Mouse (Mus musculus): ENCODE data around the gene Slc35c1. TPM values are rescaled to one million over a fixed set of nuclear protein-coding genes. Genes with fewer than 3 reads are reported as not detected.
"Not testable (repeated sequence)": the region's sequence is repeated elsewhere in the genome, so short reads cannot be mapped to it uniquely, and the experiment has no call there.

The Slc35c1 gene
- total RNA-seq, 1 experiment from 2014 or later: 15.6 TPM

DNA sequence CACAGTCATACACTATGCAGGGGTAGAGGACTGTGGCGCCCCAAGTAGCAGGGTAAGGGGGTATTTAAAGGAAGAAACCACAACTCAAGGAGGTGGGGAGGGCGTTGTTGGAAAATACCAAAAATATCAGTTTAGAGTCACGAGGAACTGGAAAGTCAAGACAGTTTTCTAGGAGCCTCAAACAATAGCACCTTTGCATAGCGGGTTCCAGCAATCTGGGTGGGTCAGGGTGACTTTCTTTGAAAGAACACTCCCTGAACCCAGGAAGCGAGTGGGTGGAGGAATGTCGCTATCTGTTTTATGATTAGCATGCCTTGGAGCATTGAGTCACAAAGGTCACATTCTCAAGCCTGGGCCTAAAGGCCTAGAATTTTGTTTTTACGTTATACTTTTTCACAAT is 16.2 kb upstream of the Slc35c1 start:
- not testable (repeated sequence) for DNase-seq

DNA sequence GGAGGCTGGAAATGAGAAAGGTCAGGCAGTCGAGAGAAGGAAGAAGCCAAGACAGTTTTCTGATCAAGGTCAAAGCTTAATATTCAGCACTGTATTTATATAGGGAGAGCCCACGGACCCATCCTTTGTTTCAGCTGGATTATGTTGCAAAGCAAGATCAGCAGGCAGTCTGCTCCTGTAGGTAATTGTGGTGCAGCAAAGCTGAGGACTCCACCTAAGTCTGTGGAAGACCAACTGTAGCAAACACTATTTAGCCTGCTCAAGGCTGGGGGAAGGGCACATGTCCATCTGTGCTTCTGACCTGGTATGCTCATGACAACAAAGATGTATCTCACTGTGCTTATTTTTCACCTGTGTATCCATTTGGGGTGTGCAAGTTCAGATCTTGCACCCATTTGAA is 15.4 kb upstream of the Slc35c1 start:
- DNase-seq: no peak

DNA sequence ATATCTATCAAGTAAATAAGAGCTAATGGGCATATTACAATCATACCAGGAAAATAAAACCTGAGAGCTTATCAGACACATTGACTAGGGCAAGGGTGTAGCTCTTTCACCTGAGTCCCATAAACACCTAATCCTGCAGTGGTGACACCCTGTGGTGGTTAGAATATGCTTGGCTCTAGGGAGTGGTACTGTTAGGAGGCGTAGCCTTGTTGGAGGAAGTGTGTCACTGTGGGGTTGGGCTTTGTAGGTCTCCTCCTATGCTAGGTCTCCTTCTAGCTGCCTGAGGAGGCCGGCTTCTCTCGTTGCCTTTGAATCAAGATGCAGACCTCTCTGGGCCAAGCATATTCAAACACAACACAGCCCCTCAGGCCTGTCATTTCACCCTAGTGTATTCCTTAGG is 14.6 kb upstream of the Slc35c1 start:
- DNase-seq: no peak

DNA sequence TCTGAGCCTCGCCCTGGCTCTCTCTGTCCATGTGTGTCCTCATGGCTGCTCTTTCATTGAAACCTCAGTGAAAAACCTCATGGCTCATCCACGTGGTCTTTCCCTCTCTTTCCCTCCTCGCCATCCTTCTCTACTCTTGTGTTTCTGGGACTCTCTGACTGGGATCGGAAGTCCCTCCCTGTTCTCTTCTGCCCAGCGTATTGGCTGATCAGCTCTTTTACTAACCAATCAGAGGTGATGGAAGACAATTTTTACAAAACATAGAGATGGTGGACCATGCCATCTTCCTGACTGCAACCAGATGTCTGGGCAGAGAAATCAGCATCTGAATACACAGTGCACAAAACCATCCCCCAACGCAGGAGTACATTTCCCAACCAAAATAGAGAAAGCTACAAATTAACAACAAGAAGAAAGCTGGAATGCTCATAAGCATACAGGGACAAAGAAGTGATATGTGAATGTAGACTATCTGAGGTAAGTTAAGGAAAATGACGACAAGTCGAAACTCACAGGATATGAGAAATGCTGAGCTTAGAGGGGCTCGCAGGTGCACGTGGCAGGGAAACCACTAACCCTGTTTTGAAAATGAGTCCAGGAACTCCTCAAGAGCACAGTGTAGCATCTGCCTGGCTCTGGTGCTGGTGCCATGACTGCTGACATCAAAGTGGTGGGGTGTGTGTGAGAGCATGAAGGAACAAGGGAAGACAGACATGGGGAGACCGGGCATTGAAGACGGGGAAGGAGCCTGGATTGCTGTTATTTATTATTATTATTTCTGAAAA is 11.7 kb upstream of the Slc35c1 start:
- DNase-seq: no peak

DNA sequence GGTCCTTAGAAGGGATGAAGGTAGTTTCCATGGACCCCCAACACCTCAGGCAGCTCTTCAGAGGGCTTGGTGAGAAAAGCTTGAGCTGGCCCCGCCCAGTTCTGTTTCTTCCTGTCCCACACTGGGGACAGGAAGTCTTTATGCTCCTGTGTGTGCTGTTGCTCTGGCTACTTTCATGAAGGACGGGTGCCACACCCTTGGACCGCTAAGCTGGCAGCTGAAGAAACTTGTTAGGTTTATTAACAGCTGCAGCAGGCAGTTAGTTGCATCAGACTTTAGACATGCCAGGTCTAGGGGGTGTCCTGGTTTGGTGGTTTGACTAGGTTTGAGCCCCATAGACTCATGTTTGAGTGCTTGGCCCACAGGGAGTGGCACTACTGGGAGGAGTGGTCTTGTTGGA is 4.4 kb upstream of the Slc35c1 start:
- no peak for DNase-seq

DNA sequence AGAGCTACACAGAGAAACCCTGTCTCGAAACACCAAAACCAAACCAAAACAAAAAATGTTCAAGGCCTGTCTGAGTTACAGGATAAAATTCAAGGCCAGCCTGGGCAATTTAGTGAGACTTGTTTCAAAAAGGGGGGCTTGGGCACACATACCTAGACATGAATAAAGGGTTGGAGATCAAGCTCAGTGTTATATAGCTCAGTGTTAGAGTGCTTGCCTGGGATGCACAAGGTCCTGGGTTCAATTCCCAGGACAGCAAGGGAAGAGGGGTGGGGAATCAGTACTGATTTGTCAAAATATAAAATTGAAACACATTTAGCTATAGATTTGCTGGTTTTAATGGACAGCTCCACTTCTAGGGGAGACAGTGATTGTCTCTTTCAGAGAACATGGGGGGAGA is 877 bp upstream of the Slc35c1 start:
- DNase-seq: no peak

DNA sequence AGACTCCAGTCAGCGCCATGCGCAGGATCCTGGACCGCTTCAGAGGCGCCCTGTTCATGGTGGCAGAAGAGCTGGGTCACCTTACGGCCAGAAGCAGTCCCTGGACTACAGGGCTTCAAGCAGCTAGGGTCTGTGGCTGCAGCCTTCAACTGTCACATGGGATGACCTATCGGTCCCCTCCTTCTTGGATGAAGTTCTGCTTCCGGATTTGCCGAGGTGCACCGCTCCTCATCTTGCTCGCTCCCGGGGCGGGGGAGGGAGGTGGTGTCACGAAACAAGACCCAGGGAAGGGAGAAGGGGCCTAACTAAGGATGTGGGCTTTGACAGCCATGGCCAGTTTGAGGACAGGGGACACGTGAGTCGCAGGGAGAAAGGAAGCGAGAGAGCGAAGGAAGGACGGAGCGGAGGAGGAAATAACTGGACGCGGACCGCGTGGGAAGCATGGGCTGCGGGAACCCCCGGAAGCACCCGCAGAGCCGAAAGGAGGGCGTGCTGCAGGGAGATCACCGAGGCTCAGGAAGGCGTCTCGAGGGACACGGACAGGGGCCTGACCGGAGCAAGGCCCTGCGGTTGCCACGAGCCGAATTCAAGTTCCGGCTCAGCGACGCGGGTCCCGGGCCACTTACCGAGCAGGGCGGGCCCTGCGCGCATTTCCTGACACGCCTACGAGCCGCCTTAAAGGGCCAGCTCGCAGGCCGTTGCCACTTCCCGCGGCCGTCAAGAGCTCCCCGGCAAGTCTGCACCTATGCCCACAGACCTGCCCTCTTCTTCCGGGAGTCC is 1.0 kb downstream of the Slc35c1 start:
- peak; percentile 89 for DNase-seq

DNA sequence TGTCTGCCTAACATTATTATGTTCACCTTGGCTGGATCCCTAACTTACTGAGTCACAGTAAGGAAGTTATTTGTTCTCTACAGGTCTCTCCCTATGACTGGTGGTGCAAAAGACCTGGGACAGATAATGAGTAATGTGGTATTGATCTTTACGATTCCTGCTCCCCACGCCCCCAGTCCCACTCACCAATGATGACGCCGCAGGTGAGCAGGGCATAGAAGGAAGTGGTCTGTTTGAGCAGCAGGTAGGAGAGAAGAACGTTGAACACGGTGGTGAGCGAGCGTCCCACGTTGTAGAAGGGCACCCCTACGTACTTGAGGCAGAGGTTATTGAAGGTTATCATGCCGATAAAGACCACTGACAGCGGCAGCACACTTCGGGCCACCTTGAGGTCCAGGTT is 1.9 kb downstream of the Slc35c1 start:
- no peak for DNase-seq

DNA sequence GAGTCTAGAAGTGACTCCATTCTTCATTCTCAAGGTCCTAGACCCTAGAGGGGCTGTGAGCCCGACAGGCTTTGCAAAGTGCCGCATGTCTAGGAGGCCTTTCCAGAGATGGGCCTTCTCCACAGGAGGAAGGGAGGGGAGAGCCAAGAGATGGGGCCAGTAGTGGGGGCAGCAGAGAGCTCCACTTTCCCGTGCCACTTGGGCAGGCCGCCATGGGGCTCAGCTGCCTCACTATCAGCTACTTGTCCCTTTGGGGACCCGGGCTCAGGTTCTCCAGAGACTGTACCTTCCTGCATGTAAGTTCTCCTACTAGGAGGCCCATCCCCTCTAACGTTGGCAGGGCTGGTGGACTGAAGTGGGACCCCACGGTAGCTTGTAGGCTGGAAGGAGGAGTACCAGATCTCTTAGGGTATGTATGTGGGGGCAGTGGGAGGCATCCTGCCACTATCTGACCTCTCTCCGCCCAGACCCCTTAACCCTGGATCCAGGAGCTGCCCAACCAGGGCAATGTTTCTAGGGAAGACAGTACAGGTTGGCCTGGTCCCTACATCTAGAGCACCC is 3.3 kb downstream of the Slc35c1 start:
- no peak for DNase-seq

DNA sequence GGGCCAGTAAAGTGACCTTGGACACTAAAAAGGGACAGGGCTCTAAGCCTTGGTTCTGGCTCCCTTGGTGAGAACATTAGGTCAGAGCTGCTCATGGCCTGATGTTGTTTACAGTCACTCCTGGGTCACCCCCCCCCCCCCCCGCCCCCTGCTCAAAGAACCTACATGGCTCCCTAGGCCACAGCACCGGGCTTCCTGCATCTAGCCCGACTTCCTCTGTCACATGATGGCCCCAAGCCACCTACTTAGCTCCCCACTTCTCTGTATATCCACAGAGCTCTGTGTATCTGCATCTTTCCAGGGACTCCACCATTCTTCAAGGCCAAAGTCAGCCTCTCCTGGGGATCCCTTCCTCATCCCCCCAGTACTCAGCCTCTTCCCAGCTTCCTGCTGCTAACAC is 4.6 kb downstream of the Slc35c1 start:
- no peak for DNase-seq

DNA sequence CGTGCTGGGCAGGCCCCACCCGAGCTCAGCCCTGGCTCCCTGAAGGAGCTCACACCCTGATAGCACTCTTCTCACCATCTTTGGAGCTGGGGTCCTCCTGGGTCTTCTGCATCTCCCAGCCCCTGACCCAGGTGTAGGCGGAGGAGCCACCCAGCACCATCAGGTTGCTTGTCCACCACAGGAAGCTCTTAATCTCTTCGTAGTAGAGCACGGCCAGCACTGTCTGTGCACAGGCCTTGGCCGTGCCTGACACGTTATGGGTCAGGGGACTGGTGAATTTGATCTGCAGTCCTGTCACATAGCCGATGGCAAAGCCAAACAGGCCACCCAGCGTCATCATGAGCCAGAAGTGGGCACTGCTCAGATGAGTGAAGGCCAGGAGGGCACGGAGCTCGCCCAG is 6.2 kb downstream of the Slc35c1 start:
- DNase-seq: no peak

DNA sequence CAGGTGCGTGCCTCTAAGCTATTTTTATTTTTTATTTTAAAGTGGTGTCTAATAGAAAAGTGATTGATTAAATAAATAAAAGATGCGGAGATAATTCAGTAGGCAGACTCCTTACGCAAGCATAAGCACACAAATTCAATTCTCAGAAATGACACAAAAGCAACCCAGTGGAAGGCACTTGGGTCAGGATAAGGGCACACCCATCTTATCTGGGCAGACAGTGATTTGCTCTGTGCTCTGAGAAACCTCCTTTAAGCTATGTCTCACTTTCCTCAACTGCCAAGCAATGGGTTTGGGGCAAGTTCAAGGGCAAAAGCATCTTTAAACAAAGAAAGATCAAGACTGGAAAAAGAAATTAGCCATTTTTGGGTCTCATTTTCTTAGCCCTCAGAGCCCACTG is 9.2 kb downstream of the Slc35c1 start:
- no peak for DNase-seq

DNA sequence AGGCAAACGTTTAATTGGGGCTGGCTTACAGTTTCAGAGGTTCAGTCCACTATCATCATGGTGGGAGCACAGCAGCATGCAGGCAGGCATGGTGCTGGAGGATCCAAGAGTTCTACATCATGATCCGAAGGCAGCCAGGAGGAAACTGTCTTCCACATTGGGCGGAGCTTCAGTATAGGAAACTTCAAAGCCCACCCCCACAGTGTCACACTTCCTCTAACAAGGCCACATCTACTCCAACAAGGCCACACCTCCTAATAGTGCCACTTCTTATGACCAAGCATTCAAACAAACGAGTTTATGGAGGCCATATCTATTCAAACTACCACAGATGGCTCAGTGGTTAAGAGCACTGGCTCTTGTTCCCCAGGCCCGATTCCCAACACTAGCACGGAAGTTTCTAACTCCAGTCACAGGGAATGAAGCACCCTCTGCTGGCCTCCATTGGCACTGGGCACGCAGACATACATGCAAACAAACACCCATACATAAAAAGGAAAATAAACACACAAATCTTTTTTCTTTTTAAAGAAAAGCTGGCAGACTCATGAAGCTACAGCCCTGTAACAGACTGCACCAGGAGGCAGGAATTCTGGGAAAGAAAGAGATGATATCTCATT is 13.1 kb downstream of the Slc35c1 start:
- DNase-seq: no peak

DNA sequence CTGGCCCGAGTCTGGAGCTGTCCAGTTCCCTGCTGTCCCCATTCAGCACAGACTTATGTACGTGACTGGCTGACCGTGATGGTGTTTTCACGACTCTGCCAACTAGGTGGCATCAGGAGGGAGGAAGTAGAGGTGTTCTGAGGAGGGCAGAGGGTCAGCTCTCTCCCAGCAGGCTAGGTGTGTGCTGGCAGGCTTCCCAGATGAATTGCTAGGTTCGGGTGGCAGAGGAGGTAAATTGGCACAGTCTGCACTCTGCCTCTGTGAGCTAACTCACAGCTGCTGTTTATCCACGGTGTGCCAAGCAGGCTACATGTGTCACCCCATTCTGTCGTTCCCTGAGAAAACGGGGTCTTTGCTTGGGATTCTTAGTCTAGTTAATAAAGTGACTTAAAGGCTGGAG is 13.7 kb downstream of the Slc35c1 start:
- no peak for DNase-seq

DNA sequence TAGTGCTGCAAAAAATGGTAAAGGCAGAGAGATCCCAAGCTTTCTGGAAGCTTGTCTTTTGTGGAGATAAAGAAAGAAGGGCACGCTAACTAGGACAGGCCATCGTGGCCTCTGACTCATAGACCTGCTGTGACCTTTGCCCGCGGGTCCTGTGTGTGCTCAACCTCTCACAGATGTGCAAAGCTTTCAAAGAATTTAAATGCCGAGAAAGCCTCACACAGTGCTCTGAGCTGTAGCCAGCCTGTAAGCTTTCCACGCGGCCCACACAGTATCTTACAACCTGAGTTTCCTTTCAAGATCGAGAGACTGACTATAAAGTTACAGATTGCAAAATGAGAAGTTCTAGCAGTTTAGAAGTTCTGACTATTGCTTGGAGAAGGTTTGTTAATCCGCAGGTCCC is 14.4 kb downstream of the Slc35c1 start:
- no peak for DNase-seq

DNA sequence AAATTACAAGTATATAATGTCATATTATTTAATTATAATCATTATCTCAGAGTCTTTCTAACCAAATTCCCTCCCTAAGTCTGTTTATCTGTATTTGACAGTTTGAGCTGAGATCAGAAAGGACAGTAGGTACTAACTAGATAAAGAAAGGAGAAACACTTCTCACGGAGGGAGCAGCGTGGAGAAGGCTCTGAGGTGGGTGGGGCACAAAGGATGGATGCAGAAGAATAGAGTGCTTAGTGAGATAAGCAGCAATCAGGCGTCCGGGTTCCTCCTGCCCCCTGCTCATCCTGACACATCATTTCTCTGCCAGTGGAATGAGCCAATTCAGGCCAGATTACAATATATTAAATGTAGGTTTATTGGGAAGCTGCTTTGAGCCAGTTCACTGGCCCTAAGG is 16.0 kb downstream of the Slc35c1 start:
- no peak for DNase-seq

DNA sequence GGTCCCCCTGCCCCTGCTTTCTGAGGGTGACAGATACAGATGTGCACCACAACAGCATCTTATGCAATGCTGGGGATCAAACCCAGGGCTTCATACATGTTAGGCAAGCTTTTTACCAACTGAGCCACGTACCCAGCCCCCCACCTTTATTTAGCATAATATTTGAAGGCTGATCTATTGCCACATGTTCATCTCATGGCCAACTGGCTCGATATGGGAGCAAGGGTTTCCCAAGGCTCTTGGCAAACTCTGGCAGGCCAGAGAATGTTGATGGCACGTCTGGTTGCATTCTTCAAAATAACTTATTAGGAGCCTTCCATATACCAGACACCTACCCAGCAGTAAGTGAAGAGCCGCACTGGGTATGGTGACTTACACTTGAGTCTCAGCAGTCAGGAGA is 17.0 kb downstream of the Slc35c1 start:
- DNase-seq: peak; percentile 47

DNA sequence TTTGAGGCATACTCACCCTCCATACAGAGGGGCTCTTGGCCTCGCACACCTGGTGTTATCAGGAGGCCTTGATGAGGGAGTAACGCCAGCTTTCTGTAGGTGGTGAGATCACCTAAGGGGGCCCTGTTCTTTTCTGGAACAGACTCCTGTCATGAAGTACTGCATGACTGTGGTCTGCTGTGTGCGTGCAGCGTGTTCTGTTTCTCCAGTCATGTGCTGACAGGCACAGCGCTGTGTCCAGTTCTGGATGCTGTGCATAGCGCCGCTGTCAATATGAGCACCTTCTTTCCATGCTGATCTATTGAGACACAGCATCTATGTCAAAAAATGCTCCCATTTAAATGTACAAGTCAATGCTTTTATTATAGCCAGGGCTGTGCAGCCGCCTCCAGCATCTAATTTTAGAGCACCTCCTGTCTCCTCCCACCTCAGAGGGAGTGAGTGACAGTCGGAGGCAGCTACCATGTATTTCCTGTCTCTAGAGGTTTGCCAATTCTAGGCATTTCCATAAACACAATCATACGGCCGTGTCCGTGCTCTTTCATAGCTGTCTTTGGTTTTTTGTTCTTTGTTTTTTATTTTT is 17.8 kb downstream of the Slc35c1 start:
- DNase-seq: no peak

DNA sequence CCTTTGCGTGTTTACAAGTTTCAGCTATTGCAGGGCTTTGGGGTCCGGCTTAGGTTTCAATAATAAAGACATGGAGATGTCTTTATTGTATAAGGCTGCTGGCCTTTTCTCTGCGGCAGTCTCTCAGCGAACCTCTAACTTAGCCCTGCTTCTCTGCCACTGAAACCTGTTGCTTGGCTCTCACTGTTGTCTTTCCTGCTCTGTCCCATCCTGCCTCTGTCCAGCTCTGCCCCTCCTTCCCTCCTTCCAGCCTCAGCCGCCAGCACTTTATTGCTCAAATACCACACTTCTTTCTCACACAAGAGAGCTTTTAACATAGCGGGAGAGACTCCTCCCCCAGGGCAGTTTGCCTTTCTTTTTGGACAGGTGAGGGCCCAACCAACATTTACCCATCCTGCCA is 19.9 kb downstream of the Slc35c1 start:
- no peak for DNase-seq

DNA sequence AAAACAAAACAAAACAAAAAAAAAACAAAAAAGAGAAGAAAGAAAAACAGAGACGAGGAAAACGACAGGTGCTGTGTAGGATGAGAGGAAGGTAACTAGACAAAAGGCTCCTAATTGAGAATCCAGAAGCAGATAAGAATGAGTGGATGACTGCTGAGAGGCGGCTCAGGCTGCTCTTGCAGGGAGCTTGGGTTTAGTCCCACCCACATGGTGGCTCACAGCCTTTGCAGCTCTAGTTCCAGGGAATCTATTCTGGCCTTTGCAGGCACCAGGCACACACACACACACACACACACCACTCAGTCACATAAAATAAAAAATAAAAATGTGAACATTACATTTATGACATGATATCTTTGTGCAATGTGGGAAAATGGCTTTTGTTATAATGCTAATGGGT is 21.8 kb downstream of the Slc35c1 start:
- DNase-seq: no peak

DNA sequence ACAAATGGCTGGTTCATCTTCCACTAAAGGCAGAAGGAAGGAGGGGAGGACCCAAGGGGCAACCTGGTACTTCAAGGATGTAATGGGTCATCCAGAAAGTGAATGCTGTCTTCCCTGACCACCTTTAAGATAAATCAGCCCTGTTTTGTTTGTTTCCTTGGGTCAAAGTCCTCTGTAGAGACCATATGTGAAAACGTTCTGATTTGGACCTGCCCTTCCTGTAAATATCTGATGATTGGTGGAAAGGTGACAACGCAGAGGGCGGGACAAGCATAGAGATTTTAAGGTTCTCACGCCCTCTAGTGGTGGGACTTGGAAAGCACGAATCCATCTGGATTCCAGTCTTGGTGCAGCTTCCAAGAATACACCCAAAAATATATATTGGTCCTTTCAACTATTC is 22.5 kb downstream of the Slc35c1 start:
- DNase-seq: peak; percentile 88

DNA sequence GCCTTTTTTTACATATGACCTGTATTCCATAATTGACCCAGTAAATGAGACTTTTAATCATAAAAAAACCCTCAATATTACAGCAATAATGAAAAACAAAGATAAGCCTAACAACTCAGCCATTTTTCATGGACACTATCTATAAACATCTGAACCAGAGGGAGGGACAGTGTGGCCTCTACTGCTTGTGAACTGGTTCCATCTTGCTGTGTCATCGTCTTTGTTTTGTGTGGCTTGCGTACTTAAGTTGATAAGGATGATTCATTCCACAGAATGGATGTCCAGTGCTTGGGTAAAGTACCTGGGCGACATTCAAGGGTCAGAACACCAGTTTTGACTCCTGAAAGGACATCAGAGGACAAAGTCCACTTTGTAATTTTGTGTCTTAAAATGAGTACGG is 23.0 kb downstream of the Slc35c1 start:
- no peak for DNase-seq

DNA sequence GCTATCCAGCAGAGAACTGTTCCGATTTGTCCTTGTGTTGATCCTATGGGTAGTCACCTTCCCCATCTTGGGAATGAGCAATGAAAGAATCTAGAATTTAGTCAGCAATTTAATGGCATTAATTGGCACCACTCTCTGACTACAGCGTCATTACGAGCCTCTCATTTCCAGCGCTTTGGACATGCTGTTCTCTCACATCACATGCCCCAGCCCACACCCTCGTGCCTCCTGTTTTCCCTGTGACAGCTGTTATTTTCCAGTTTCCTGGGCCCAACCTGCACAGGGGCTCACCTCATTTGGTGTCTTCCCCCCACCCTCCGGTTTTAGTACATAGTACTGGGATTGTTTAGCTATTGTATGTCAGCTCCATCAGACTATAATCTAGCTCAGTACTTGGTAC is 25.3 kb downstream of the Slc35c1 start:
- DNase-seq: no peak

All from adrenal gland, postnatal 14 days (tissue).